Mouse (Mus musculus) cortical plate, adult 2 months (tissue): ENCODE measurements at regions not wholly inside any gene's neighbourhood (a gene's known extent, or its start where the extent isn't known, plus 50 kb on each side); places are given as distances from the start of the nearest gene placed in this dataset.

Source experiments
- H3K27ac ChIP-seq: fragments of 200-500 bp; 2 replicates; pipeline ENCODE4 v1.5.1; 2012; ENCODE audit warnings: low read length, control low read depth, inconsistent platforms; ENCODE audit not compliant: insufficient read depth
- H3K4me1 ChIP-seq: fragments of 200-500 bp; 2 replicates; pipeline ENCODE4 v1.6.1; 2011; ENCODE audit warnings: low read length; ENCODE audit not compliant: control insufficient read depth, insufficient read depth
- H3K4me3 ChIP-seq: fragments of 200-500 bp; 2 replicates; pipeline ENCODE4 v1.5.1; 2011; ENCODE audit warnings: mild to moderate bottlenecking, low read length, control low read depth; ENCODE audit not compliant: insufficient read depth
- CTCF ChIP-seq: fragments of 200-500 bp; IDR thresholded peaks from 2 replicates; pipeline ENCODE4 v1.5.1; 2011; ENCODE audit warnings: mild to moderate bottlenecking, control low read depth, low read length; ENCODE audit not compliant: insufficient read depth; ENCODE audit errors: extremely low read depth
- POLR2A ChIP-seq: fragments of 200-500 bp; IDR thresholded peaks from 2 replicates; pipeline ENCODE4 v1.6.1; 2011; ENCODE audit warnings: mild to moderate bottlenecking, low read length, control low read depth; ENCODE audit not compliant: insufficient read depth; ENCODE audit errors: extremely low read depth

GRCm38 (mm10) chr1:152140175-152140574 lies 50.2 kb upstream of the 1700025G04Rik start:
- no peak overlapping the region for H3K27ac ChIP-seq
- H3K4me3 ChIP-seq = no peak overlapping the region
- H3K4me1 ChIP-seq = no peaks in the 10 kb centered on the region
- TF ChIP-seq POLR2A = no peak
- no peak for TF ChIP-seq CTCF
